Mouse (Mus musculus): ENCODE results near the gene Scgb1b19.
"Not testable (repeated sequence)": the region's sequence is repeated elsewhere in the genome, so short reads cannot be mapped to it uniquely, and the experiment has no call there.

The Scgb1b19 gene

DNA sequence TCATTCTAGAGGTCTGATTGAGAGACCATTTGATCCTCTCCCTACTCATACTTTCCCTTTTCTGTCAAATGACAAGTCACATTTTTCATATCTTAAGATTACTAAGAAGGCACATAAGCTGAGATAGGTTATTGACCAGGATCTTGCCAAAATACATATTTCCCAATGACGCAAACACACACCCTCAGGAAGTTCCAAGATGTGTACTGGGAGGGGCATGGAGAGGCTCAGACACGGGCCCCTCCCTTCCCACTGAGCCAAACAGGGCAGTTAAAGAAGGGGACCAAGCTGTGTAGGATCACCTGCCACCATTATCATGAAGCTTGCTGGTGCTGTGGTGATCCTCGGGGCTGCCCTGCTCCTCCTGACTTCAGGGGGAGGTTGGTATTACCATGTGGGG lies at the start of gene Scgb1b19:
Gene Scgb1b19 (plus strand): TSS at position 301 of the 400 bp plus-strand sequence.
- DNase-seq, result not testable (repeated sequence)

DNA sequence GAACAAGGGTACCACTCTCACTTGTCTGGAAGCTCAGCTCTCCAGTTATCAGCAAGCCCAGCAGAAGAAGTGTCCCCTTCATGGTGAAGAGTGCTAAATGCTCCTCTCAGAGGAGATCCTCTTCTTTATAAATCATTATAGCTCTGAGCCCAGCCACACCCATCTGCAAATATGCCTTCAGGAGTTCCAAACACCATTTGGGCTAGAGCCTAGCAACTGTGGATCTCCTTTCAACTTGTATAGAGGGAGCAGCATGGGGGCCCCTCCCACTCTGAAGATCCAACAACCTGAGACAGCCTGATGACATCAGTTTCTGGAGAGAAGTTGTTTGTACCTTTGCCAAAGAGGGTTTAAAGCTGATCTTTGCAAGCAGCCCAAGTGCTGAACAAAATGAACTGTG lies 6.9 kb upstream of the Scgb1b19 start, which contains the start of gene Scgb2b19:
Gene Scgb2b19 (minus strand): TSS at position 101 of the 400 bp plus-strand sequence.
- DNase-seq, result not testable (repeated sequence)
